Mouse (Mus musculus) layer of hippocampus, postnatal 14 days (tissue): ENCODE data around the gene Scn3a. TPM values are rescaled to one million over a fixed set of nuclear protein-coding genes. Genes with fewer than 3 reads are reported as not detected.

Experiments
- DNase-seq, 2 experiments: peaks; one replicate each; pipeline ENCODE4 v3.0.0; 2021 to 2022; ENCODE audit warnings: low spot score in 2 of 2, mixed read lengths in 1 of 2
- long read RNA-seq, 2 experiments: library from polyadenylated mRNA; stranded (forward); transcript quantifications; one replicate each; pipeline ENCODE4 v2.0.0; 2021
- total RNA-seq, 2 experiments: library from RNA; stranded (reverse); gene quantifications; 2 replicates each; pipeline ENCODE4 v1.2.3; 2021

Scn3a gene
- total RNA-seq: 10 to 100 TPM; 39.7 to 43.6 TPM
- long read RNA-seq, experiment 1, full-length matches to known transcripts: 2 of 9 reads
- long read RNA-seq, experiment 1, partial matches to known transcripts: 1 of 9 reads
- long read RNA-seq, experiment 1, other reads (novel, unspliced or antisense): 6 of 9 reads
- long read RNA-seq, experiment 2, partial matches to known transcripts: 1 of 6 reads
- long read RNA-seq, experiment 2, other reads (novel, unspliced or antisense): 5 of 6 reads

- DNase-seq: peak; percentile 58 to 81
These were observed at the start of gene Scn3a for GRCm38 (mm10) chr2:65566793-65567787. Gene Scn3a, minus strand, starts transcription at chr2:65567627.

DNA sequence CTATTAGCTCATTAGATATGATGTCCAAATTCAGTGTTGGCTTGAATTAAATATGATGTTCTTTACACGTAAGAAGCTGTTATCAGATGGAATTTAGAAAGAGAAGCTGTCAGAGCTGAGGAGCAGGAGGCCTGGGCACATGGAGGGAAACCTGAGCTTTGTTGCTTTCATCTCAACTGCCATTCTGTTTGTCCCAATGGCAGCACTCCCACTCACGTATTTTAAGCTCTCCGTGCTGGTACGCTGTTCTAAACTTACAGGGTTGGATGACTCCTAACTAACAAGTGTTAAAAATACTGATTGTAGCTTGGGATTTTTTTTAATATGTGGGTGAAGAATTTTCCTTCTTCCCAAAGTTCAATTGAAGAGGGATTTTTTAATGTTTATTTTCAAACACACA is 44.5 kb upstream of the Scn3a start:
- peak in 1 of 2 experiments; percentile 36 for DNase-seq

- DNase-seq: no peak
These were observed 40.4 kb upstream of the Scn3a start for GRCm38 (mm10) chr2:65607813-65608212.

- peak in 1 of 2 experiments; percentile 72 for DNase-seq
These were observed 20.3 kb upstream of the Scn3a start for GRCm38 (mm10) chr2:65587679-65588078.

- no peak for DNase-seq
These were observed 498 bp upstream of the Scn3a start for GRCm38 (mm10) chr2:65567925-65568324.

DNA sequence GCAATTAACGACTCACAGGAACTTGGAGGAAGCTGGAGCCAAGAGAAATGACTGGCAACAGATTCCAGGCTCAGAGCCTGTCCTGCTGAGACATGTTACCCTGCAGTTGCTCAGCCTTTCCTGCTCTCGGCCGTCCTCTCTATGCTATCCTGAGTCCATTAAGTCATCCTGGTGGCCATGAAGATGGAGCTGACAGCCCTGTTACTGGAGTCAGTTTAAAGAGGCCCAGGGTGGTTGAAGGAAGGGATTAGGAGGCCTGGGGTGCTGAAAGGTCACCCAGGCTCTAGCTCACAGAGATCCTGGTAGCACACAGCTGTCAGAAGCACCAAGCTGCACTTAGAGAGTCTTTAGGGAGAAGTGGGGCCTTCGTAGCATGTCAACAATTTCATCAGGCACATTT is 3.5 kb downstream of the Scn3a start:
- no peak for DNase-seq

DNA sequence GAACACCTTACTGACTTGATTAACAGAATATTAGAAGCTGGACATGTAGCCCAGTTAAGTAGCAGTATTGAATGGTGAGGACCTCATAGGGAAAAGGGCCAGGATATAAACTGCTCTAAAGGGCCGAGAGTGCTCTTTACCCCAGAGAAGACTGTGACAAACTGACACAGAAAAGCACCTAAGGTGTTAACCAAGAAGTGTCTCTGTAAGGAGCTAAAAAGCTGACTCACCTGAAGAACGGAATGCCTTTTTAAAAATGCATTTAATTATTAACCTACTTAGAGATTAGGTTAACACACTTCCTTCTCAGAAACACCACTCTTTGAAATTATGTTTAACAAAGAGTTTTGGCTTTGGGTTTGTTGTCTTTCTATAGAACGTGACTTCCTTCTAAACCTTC is 9.7 kb downstream of the Scn3a start:
- DNase-seq: no peak

- DNase-seq: no peak
These were observed 12.8 kb downstream of the Scn3a start for GRCm38 (mm10) chr2:65554662-65555061.

GRCm38 (mm10) chr2:65553473-65553872 is 14.0 kb downstream of the Scn3a start:
- DNase-seq: no peak

DNA sequence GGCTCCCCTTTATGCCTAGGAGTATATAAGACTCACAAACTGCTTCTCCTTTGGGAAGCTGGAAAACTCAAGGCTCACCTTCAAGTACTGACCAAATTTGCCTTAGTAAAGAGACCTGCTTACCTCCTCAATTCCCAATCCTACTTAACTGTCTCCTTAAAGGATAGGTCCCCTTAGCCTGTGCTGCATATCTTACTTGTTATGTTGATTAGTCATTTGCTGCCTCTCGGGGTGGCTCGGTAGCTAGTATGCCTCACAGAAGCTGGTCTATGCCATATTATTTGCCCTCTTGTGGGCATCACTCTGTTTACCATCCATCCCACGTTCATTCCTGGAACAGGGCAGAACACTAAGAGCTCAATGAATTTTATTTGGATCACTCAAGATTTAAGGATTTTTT is 14.7 kb downstream of the Scn3a start:
- DNase-seq: no peak

DNA sequence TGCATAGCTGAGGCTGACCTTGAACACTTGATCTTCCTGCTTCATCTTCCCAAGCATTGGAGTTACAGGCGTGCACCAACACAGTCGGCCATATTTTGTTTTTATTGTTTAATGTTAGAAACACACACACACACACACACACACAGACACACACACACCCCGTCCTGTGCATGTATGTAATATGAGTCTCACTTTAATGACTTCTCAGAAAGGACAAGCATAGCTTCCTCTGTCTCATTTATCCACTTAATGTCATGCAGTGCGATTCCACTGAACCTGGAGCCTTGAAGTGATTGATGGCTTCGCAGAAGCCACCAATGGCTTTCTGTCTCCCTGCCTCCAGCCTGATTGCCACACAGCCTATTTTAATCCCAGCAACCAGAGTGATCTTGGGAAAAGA is 15.2 kb downstream of the Scn3a start:
- DNase-seq: no peak

GRCm38 (mm10) chr2:65551736-65552135 is 15.7 kb downstream of the Scn3a start:
- no peak for DNase-seq

- DNase-seq: no peak
These were observed 16.9 kb downstream of the Scn3a start for GRCm38 (mm10) chr2:65550564-65550963.

GRCm38 (mm10) chr2:65548665-65549064 is 18.8 kb downstream of the Scn3a start:
- no peak for DNase-seq

GRCm38 (mm10) chr2:65547341-65547740 is 20.1 kb downstream of the Scn3a start:
- DNase-seq: no peak

GRCm38 (mm10) chr2:65542906-65543592 is 24.4 kb downstream of the Scn3a start:
- no peak for DNase-seq

DNA sequence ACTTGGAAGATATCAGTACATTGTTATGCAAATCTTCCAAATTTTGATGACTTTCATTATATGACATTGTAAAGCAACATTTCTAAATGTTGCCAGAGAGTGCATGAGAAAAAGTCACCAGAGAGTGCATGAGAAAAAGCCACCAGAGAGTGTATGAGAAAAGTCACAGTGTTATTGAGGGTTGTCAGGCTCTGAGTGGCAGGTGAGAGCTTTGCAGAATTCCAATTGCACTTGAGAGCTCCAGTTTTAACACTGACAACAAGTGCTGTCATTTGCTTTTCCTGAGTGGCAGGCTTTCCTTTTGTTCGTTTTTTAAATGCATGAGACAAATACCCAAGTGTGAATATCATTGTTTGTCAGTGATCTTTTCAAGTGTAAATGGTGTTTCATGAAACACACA is 25.6 kb downstream of the Scn3a start:
- DNase-seq: no peak

DNA sequence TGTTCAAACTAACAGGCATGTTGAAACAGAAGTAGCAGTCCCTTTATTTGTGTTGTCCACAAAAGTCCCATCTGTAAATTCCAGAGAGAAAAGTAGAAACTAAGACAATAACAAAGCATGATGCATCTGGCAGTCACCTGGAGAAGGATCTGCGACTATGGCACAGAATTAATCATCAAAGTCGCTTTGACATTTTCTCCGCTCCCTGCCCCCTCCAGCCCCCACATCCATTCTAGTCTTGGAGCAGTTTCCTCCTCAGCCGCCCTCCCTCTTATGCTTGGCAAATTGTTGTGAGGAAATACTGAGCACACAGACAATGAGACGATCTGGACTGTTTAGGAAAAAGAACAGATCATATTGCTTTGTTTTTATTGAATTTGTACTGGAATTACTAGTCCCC is 29.0 kb downstream of the Scn3a start:
- DNase-seq: no peak

DNA sequence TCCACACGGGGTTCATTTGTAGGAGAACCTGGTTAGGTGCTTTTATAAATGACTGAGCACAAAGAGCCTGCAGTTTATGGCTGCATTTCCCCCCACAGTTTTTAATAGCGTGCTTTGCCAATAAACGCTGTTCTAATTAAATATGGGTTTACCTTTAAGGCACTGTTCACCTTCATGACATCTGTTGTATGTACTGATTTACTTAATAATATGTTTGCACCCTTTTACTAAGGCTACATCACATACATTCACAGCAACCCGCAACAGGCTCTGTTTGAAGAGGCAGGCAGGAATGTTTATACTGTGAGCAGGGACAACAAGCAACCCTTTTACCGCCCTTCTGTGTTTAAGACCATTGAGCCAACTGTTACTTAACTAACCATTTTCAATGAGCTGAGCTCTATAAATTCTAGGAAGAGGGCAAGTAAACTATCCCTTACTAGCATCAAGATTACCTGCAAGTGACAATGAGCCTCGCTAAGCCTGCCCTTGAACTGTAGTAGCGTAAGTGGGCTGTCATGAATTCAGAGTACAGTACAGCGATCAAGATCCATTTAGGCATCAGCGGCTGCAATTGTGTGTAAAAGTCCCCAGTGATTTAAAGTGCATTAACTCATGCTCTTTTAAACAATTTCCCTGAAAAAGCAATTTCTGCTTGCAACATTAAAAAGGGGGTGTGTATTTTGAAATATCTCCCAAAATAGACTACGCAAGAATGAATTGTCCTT is 35.1 kb downstream of the Scn3a start:
- no peak for DNase-seq

DNA sequence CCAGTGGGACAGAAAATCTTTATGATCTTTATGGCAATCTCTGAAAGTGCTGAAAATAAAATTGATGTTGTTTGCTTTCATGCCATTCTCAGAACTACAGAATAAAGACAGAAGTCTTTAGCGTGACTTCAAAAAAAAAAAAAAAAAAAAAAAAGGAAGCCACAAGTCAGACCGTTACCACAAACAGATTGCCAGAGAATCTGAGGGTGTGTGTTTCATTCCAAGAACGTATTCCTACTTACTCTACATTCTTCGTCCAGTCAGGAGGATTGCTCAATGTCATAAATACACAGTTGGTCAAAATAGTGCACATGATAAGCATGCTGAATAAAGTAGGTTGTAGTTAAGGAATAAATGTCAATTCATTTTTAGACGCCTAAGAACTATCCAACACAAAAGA is 38.3 kb downstream of the Scn3a start:
- DNase-seq: no peak

DNA sequence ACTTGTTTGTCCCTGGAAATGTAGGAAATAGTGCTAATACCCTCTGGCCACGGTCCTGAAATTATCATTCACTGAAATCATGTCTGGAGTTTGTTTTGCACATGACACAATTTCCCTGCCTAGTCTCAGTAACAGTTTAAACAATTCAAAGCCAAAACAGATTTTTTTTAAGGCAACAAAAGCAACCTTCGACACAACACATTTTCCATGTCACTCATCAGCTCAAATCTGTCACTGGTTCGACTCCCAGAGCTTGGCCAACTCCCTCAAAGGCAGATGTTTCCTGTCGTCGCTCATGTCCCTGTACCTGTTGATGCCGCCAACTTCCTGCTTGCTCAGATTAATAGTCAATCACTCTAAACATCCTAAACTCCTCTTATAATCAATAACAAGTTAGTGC is 50.7 kb downstream of the Scn3a start:
- no peak for DNase-seq
